Mouse (Mus musculus): ENCODE data around the gene Pkig.

Gene Pkig

GRCm38 (mm10) chr2:163710606-163711159 is 52.5 kb downstream of the Pkig start:
- DNase-seq (ENCODE audit: low spot score), result no peak

- DNase-seq (ENCODE audit: low spot score), result no peak
Measured at GRCm38 (mm10) chr2:163711368-163711868, 53.2 kb downstream of the Pkig start.

GRCm38 (mm10) chr2:163712473-163712872 is 54.3 kb downstream of the Pkig start:
- DNase-seq (ENCODE audit: low spot score), result no peak

- no peak for DNase-seq (ENCODE audit: low spot score)
Measured at GRCm38 (mm10) chr2:163712874-163713273, 54.7 kb downstream of the Pkig start.

GRCm38 (mm10) chr2:163713340-163713739 is 55.2 kb downstream of the Pkig start:
- no peak for DNase-seq (ENCODE audit: low spot score)

GRCm38 (mm10) chr2:163716448-163716847 is 58.3 kb downstream of the Pkig start:
- DNase-seq (ENCODE audit: low spot score), result no peak

GRCm38 (mm10) chr2:163716853-163717252 is 58.7 kb downstream of the Pkig start:
- no peak for DNase-seq (ENCODE audit: low spot score)

GRCm38 (mm10) chr2:163718526-163718925 is 60.3 kb downstream of the Pkig start:
- no peak for DNase-seq (ENCODE audit: low spot score)

- DNase-seq (ENCODE audit: low spot score), result peak; percentile 51
Measured at GRCm38 (mm10) chr2:163718951-163719603, 60.9 kb downstream of the Pkig start.

- no peak for DNase-seq (ENCODE audit: low spot score)
Measured at GRCm38 (mm10) chr2:163719616-163720015, 61.4 kb downstream of the Pkig start.

GRCm38 (mm10) chr2:163722550-163722949 is 64.4 kb downstream of the Pkig start:
- peak; percentile 35 for DNase-seq (ENCODE audit: low spot score)

- DNase-seq (ENCODE audit: low spot score), result no peak
Measured at GRCm38 (mm10) chr2:163726766-163727393, 68.7 kb downstream of the Pkig start.

GRCm38 (mm10) chr2:163728300-163728699 is 70.1 kb downstream of the Pkig start:
- DNase-seq (ENCODE audit: low spot score), result no peak

- DNase-seq (ENCODE audit: low spot score), result no peak
Measured at GRCm38 (mm10) chr2:163732021-163732420, 73.8 kb downstream of the Pkig start.

- DNase-seq (ENCODE audit: low spot score), result no peak
Measured at GRCm38 (mm10) chr2:163735163-163735562, 77.0 kb downstream of the Pkig start.

- DNase-seq (ENCODE audit: low spot score), result no peak
Measured at GRCm38 (mm10) chr2:163735980-163736379, 77.8 kb downstream of the Pkig start.

- no peak for DNase-seq (ENCODE audit: low spot score)
Measured at GRCm38 (mm10) chr2:163742656-163743055, 84.5 kb downstream of the Pkig start.

- DNase-seq (ENCODE audit: low spot score), result no peak
Measured at GRCm38 (mm10) chr2:163743357-163743756, 85.2 kb downstream of the Pkig start.

- no peak for DNase-seq (ENCODE audit: low spot score)
Measured at GRCm38 (mm10) chr2:163744801-163745570, 86.8 kb downstream of the Pkig start.

GRCm38 (mm10) chr2:163749647-163750611 is 91.7 kb downstream of the Pkig start, which contains the start of gene Ada:
TSS of gene Ada (minus strand) at chr2:163750239.
- no peak for DNase-seq (ENCODE audit: low spot score)

- no peak for DNase-seq (ENCODE audit: low spot score)
Measured at GRCm38 (mm10) chr2:163754228-163754627, 96.0 kb downstream of the Pkig start.
